Mouse (Mus musculus) layer of hippocampus, adult 8-10 months (tissue): ENCODE measurements at regions not wholly inside any gene's neighbourhood (a gene's known extent, or its start where the extent isn't known, plus 50 kb on each side); places are given as distances from the start of the nearest gene placed in this dataset.

Experiments used
- DNase-seq, 2 experiments: peaks; one replicate each; pipeline ENCODE4 v3.0.0; 2022; ENCODE audit warnings: low spot score in 2 of 2

- no peak for DNase-seq
These were observed 210.1 kb downstream of the Gja1 start for GRCm38 (mm10) chr10:56587205-56587604.

- no peak for DNase-seq
These were observed 220.3 kb downstream of the Gja1 start for GRCm38 (mm10) chr10:56597382-56597781.

GRCm38 (mm10) chr10:56598191-56598590 lies 221.1 kb downstream of the Gja1 start:
- DNase-seq, result no peak

DNA sequence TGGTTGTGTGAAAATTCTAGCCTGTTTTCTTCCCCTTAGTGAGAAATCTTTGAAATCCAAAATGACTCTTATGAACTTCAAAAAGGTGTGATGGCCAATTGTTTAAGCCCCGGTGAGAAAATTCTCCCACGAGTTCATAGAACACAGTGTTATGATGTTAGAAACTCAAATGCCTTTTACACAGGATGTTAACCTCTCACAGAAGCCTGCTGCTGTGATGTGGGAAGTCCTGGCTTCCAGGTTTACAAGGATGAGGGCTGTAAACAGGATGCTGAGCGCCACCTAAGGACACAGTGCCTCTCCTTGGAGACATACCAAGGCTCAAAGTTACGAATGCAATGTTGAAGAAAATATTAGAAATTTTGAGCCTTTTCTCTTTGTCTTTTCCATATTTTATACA lies 222.8 kb downstream of the Gja1 start:
- DNase-seq, result no peak

- DNase-seq, result peak; percentile 5 to 16
These were observed 234.6 kb downstream of the Gja1 start for GRCm38 (mm10) chr10:56611564-56612288.

- no peak for DNase-seq
These were observed 265.5 kb downstream of the Gja1 start for GRCm38 (mm10) chr10:56642656-56643055.

GRCm38 (mm10) chr10:56643376-56644135 lies 266.4 kb downstream of the Gja1 start:
- no peak for DNase-seq

- DNase-seq, result no peak
These were observed 283.4 kb downstream of the Gja1 start for GRCm38 (mm10) chr10:56660501-56660900.

GRCm38 (mm10) chr10:56673919-56674318 lies 296.8 kb downstream of the Gja1 start:
- DNase-seq, result no peak

- DNase-seq, result no peak
These were observed 305.8 kb downstream of the Gja1 start for GRCm38 (mm10) chr10:56682901-56683300.

- no peak for DNase-seq
These were observed 308.6 kb downstream of the Gja1 start for GRCm38 (mm10) chr10:56685655-56686250.

DNA sequence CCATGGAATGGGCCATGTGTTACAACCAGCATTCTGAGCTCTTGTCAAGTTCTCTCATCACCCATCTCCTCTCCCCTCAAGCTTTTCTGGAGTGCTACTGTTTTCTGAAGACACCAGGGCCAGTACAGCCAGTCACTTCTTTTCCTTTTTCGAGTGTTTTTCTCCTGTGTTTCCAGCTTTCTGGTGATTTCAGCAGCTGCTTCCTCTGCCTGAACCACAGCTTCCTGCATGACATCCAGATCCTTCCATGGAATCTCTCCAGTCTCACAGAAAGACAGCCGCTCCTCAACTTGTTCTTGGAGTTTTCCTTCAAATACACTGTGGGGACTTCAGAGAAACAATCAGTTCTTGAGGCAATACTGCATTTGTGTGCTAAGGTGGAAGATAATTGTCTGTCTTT lies 314.3 kb downstream of the Gja1 start:
- DNase-seq, result no peak

DNA sequence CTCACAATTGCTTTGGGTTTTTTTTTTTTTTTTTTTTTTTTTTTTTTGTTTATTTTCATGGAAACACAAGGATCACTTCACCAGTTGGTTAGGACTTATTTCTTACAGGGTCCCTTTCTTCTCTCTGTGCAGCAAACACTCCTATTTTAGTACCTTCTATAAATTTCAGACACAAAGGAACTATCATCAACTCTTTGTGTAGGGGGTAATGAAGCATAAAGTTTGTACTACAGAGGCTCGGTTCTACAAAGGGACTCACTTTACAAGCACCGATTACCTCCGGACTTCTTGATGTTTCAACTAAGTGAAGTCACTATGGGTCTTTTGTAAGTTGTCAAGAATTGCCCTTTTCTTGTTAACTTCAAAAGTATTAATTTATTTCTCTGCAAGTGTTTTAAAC lies 318.0 kb downstream of the Gja1 start:
- DNase-seq, result no peak

DNA sequence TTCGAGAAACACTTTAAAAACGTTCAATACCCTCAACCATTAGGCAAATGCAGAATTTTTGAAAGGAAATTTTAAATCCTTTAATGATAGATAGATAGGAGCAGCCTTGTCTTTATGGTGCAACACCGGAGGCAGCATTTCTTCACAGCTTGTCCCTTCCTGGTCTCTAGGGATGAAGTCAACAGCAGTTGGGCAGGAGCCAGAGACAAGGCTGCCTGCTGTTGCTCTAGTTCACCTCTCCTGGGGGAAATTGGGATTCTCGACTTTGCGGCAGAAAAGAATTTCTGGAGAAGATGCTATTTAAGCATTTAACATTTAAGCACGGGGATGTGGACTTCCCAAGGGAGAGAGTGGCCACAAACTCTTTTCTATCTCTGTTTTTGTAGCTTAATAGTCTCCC lies 323.0 kb downstream of the Gja1 start:
- DNase-seq, result no peak

DNA sequence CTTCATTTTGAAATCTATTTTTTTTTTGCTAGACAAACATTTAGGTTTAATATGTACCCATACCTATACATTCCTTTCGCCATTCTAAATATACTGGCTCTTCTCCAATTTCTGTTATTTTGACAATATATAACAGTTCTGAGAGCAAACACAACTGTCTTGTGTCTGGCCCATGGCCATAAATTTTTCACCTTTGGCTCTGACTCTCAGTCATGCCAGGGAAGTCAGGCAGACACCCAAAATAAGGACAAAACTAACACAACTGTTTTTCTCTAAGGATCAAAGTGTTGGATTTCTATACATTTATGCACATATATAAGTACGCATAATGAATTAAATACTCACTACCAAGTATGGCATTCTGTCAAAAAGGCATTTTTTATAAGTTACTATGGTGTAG lies 331.3 kb downstream of the Gja1 start:
- no peak for DNase-seq

DNA sequence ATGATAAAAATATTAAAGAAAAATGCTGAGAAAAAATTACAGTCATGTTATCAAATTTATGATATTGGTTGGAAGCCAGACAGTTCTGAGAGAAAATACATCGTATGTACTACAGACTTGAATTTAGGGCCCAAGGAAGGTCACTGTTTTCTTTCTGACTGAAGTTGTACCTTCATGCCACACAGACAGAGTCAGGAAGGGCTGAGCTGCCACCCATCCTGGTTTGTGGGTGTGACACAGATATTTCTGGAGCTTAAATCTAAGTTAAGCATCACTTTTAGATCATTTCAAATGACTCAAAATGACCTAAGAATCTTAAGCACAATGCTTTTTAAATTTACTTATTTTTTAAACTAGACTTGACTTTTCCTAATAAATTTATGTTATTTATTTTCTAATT lies 331.8 kb downstream of the Gja1 start:
- DNase-seq, result no peak

DNA sequence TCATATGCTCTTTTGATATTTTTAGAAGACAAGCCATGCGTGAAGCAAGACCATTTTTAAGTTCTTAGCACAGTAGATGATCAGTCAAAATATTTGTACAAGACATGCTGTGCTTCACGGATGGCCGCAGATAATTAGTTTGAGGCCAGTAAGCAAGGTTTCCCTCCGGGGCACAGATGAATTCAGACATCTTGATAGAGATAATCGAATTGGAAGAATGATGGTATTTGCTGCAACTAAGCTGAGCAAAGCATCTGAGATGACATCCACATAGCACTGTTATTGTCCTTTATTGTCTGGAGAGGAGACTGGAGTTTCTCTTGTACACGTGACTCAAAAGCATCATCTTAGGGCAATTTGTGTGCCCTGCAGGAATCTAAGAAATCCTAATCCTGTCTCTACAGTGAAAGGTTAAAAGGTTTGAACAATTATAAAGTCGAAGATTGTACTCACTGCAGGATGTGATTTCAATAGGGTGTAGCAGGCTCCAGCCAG lies 335.5 kb downstream of the Gja1 start:
- DNase-seq, result no peak

DNA sequence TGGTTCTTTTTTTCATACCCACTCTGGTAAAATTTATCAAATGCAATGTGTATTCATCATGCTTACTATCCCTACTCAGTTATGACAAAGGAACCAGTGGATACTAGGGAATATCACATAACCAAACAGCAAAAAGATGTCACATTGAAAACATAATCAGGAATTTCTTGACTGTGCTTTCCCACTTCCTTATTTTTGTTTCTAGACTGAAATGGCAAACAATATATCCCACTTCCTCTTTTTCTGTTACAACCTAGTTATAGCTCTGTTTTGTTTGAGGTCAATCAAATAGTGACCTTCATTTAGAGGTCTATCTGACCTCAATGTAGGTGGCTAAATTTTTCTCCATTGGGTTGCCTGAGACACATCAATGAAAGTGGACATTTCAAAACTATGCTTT lies 359.9 kb downstream of the Gja1 start:
- no peak for DNase-seq

DNA sequence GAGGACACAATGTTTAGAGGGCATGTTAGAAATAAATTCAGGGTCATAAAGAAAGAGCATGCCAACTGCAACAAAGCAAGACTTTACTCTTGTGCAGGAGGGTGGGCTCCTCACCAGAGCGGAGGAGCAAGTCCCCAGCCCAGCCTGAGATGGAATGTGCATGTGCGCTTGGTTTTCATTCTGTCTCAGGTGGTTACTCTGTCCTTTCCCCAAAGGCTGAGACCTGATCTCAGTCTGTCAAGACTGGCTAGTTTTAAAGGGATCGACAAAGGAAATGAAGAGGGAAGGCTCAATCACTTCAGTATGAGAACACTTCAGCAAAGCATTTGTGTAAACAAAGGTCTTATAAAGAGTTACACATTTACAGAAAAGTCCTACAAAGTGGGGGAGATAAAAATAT lies 362.5 kb downstream of the Gja1 start:
- no peak for DNase-seq

DNA sequence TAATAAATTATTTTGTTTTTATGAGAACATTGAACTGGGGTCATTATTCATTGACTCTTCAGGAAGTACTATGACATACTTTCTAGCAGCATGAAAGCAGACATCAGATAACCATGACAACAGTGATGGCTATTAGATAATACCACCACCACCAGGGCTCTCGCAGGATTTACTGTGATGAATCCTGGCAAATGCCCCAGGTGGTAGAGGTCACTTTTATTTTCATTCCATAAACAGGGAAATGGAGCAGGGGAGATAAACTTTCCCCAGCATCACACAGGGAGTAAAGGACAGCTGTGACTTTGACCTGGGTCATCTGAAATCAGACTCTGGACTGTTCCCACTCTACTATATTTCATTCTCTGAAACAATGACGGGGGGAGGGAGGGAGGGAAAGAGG lies 375.0 kb downstream of the Gja1 start:
- no peak for DNase-seq

- no peak for DNase-seq
These were observed 376.4 kb downstream of the Gja1 start for GRCm38 (mm10) chr10:56753576-56753975.

DNA sequence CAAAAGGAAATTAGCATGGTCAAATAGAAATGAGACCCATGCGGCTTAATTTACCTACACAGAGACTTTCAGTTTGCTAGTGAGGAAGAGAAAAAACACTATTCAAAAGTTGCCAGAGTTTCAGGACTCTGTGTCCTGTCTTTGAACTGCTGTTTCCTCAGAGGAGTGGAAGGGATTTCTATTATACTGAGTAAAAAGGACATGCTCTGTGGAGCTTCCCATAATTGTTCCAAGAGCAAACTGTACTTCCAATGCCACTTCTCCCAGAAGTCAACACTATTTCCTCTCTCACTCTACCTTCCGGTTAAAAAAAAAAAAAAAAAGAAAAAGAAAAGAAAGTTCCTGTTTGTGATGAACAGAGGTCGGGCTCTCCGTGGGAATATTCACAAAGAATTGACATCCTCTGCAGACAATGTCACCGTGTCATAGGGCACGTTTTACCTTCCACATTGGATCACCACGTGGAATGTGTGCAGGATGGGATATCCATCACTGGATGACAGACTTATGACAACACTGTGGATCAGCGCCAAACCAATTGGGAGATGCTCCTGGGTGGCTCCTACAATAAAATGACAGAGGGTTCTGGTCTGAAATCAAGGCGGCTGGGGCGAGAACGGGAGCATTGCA lies 377.5 kb downstream of the Gja1 start:
- no peak for DNase-seq
